Mouse (Mus musculus) C2C12 (cell line): ENCODE measurements around the gene Gnao1. TPM values are rescaled to one million over a fixed set of nuclear protein-coding genes. Genes with fewer than 3 reads are reported as not detected.

ENCODE experiments used
- H3K27me3 ChIP-seq: one replicate; pipeline ENCODE4 v1.6.1; 2011; ENCODE audit not compliant: control insufficient read depth, insufficient read depth, insufficient read length
- H3K36me3 ChIP-seq: one replicate; pipeline ENCODE4 v1.6.1; 2011; ENCODE audit not compliant: control insufficient read depth, insufficient read depth
- H3K4me3 ChIP-seq: one replicate; pipeline ENCODE4 v1.5.1; 2011; ENCODE audit warnings: mild to moderate bottlenecking, control low read depth; ENCODE audit not compliant: poor library complexity, insufficient read depth, severe bottlenecking
- H3K79me2 ChIP-seq: one replicate; pipeline ENCODE4 v1.6.1; 2011; ENCODE audit not compliant: control insufficient read depth, insufficient read depth
- H3K79me3 ChIP-seq: one replicate; pipeline ENCODE4 v1.6.1; 2011; ENCODE audit warnings: low read depth, control low read depth
- H3ac ChIP-seq: one replicate; pipeline ENCODE3; 2011; ENCODE audit warnings: low read depth; ENCODE audit not compliant: control insufficient read depth, insufficient read length
- CEBPB ChIP-seq: IDR thresholded peaks from one replicate; pipeline ENCODE4 v1.6.1; 2011; ENCODE audit warnings: low read depth, mild to moderate bottlenecking, control low read depth, moderate library complexity
- CTCF ChIP-seq: IDR thresholded peaks from one replicate; pipeline ENCODE4 v1.5.1; 2011; ENCODE audit not compliant: control insufficient read depth, insufficient read depth, insufficient read length
- FOSL1 ChIP-seq: IDR thresholded peaks from one replicate; pipeline ENCODE4 v1.8.0; 2011; ENCODE audit warnings: mild to moderate bottlenecking, low read length; ENCODE audit not compliant: poor library complexity, insufficient read depth, severe bottlenecking
- MAX ChIP-seq: IDR thresholded peaks from one replicate; pipeline ENCODE4 v1.6.1; 2011; ENCODE audit warnings: mild to moderate bottlenecking, control low read depth
- MYOD1 ChIP-seq: IDR thresholded peaks from one replicate; pipeline ENCODE4 v1.6.1; 2011; ENCODE audit warnings: low read depth; ENCODE audit not compliant: control insufficient read depth, insufficient read length
- MYOG ChIP-seq: IDR thresholded peaks from one replicate; pipeline ENCODE4 v1.6.1; 2011; ENCODE audit not compliant: control insufficient read depth, insufficient read length; ENCODE audit errors: extremely low read depth
- USF1 ChIP-seq: IDR thresholded peaks from one replicate; pipeline ENCODE4 v1.6.1; 2011; ENCODE audit warnings: low read depth, mild to moderate bottlenecking, control low read depth, moderate library complexity
- polyA plus RNA-seq: library from polyadenylated mRNA; unstranded; fragments of >200 nt; fragmentation: generic; extraction: Trizol; gene quantifications from one replicate; pipeline ENCODE4 v1.2.1, GENCODE M21; 2012; ENCODE audit warnings: missing spikeins

The Gnao1 gene
- polyA plus RNA-seq, 1 experiment = 20.5 TPM

GRCm38 (mm10) chr8:93888702-93889480, 79.1 kb downstream of the Gnao1 start:
- Histone ChIP-seq H3ac (peak overlapping the region; percentile 8), H3K36me3 (no peaks in the 10 kb centered on the region), H3K27me3 (no peaks in the 10 kb centered on the region), H3K79me3 (no peaks in the 10 kb centered on the region), H3K79me2 (no peaks in the 10 kb centered on the region), H3K4me3 (no peak overlapping the region)
- TF ChIP-seq USF1 (no peak), CTCF (no peak), MYOD1 (no peak), MYOG (no peak), CEBPB (no peak)

GRCm38 (mm10) chr8:93893556-93893955, 83.8 kb downstream of the Gnao1 start:
- H3K4me3 ChIP-seq = no peak overlapping the region
- H3ac ChIP-seq = no peak overlapping the region
- TF ChIP-seq USF1 = no peak
- no peak for TF ChIP-seq CTCF
- TF ChIP-seq FOSL1 = no peak
- TF ChIP-seq MYOG = no peak
- TF ChIP-seq CEBPB = no peak
- no peak for TF ChIP-seq MAX
- no peak for TF ChIP-seq MYOD1
- no peaks in the 10 kb centered on the region for H3K36me3 ChIP-seq
- H3K27me3 ChIP-seq = no peaks in the 10 kb centered on the region
- H3K79me3 ChIP-seq = no peaks in the 10 kb centered on the region
- no peaks in the 10 kb centered on the region for H3K79me2 ChIP-seq

- Histone ChIP-seq H3K36me3 (no peaks in the 10 kb centered on the region), H3K4me3 (no peak overlapping the region), H3K27me3 (no peaks in the 10 kb centered on the region), H3ac (no peak overlapping the region), H3K79me2 (no peaks in the 10 kb centered on the region), H3K79me3 (no peaks in the 10 kb centered on the region)
- TF ChIP-seq USF1 (no peak), CTCF (no peak), MAX (no peak), FOSL1 (no peak), MYOD1 (peak; percentile 88), MYOG (no peak), CEBPB (no peak)
These were observed 87.2 kb downstream of the Gnao1 start for GRCm38 (mm10) chr8:93896841-93897551.

- TF ChIP-seq MYOG = no peak
- Histone ChIP-seq H3K27me3 (no peaks in the 10 kb centered on the region), H3K36me3 (no peaks in the 10 kb centered on the region), H3K4me3 (no peak overlapping the region), H3ac (no peak overlapping the region), H3K79me3 (no peaks in the 10 kb centered on the region), H3K79me2 (no peaks in the 10 kb centered on the region)
These were observed 88.8 kb downstream of the Gnao1 start for GRCm38 (mm10) chr8:93898570-93898969.

- no peaks in the 10 kb centered on the region for H3K27me3 ChIP-seq
These were observed 92.3 kb downstream of the Gnao1 start for GRCm38 (mm10) chr8:93902040-93902439.

More at GRCm38 (mm10) chr8:93902040-93902439, 92.3 kb downstream of the Gnao1 start:
- Histone ChIP-seq H3K36me3 (no peaks in the 10 kb centered on the region), H3K79me3 (no peaks in the 10 kb centered on the region), H3ac (no peak overlapping the region), H3K79me2 (no peaks in the 10 kb centered on the region), H3K4me3 (no peak overlapping the region)
- TF ChIP-seq USF1 (no peak), MYOD1 (no peak), CEBPB (no peak), MAX (no peak), MYOG (no peak), CTCF (no peak), FOSL1 (no peak)
